Comparison of ENCODE assay signal across 16 mouse cellular contexts in genomic region chr12:7820006-7820704, GRCm38 (mm10).
DNase-seq lines count a peak whose midpoint lies in the region; ATAC-seq and TF ChIP-seq lines count a peak whose summit lies in the region.
"Had no signal": no experiment of that assay in that cellular context is flagged by ENCODE, and none has a peak within 500 bp of the region (broad histone marks: within the 10 kb centered on the region; RNA-seq: fewer than 3 reads in every experiment).

No protein-coding gene starts in this region.

- 39% methylated on average over 4 of the region's 4 CpGs for WGBS in kidney, adult 2 months
- WGBS in hindbrain, embryonic 11.5 days = 82% methylated on average over 4 of the region's 4 CpGs
- WGBS in forebrain, embryonic 14.5 days = 88% methylated on average over 4 of the region's 4 CpGs

- no peaks in the 10 kb centered on the region for H3K36me3 ChIP-seq in ES-E14 (ENCODE audit: control insufficient read depth, insufficient read depth, low read length, poor library complexity, severe bottlenecking)
- no peaks in the 10 kb centered on the region for H3K36me3 ChIP-seq in kidney, adult 2 months (ENCODE audit: control insufficient read depth, insufficient read depth, low read length)
- no peaks in the 10 kb centered on the region for H3K36me3 ChIP-seq in hindbrain, embryonic 11.5 days (ENCODE audit: control insufficient read depth, insufficient read depth, low read length)
- no peaks in the 10 kb centered on the region for H3K36me3 ChIP-seq in forebrain, embryonic 14.5 days (ENCODE audit: control insufficient read depth, insufficient read depth, low read length)
- H3K36me3 ChIP-seq: heart, embryonic 13.5 days had no signal

- no peak for ATAC-seq in hindbrain, embryonic 11.5 days (ENCODE audit: low FRiP score)
- no peak for ATAC-seq in forebrain, embryonic 14.5 days
- ATAC-seq: inflammation-experienced regulatory T-cells, adult 6 months had no signal

- H3K4me2 ChIP-seq in hindbrain, embryonic 11.5 days (replicated peaks; ENCODE audit: low read depth, low read length) = no peak overlapping the region
- no peak overlapping the region for H3K4me2 ChIP-seq in forebrain, embryonic 14.5 days (ENCODE audit: low read length)
- H3K4me2 ChIP-seq: heart, embryonic 13.5 days had no signal

- no peaks in the 10 kb centered on the region for H3K9me3 ChIP-seq in ES-E14 (ENCODE audit: control insufficient read depth, insufficient read depth, low read depth, low read length)
- H3K9me3 ChIP-seq in hindbrain, embryonic 11.5 days (ENCODE audit: control insufficient read depth, low read length) = no peaks in the 10 kb centered on the region
- H3K9me3 ChIP-seq in forebrain, embryonic 14.5 days (replicated peaks; ENCODE audit: control insufficient read depth, low read length) = no peaks in the 10 kb centered on the region

- TF ChIP-seq POLR2A in kidney, adult 2 months (IDR thresholded peaks at IDR 0.05; ENCODE audit: low read depth, low read length) = no peak

- no peaks in the 10 kb centered on the region for H3K4me1 ChIP-seq in ES-E14 (ENCODE audit: control insufficient read depth in 2 of 2, insufficient read depth in 2 of 2, low read length in 2 of 2, poor library complexity in 1 of 2)
- peaks cover 11% of the 10 kb centered on the region; the same call in 1 of the 2 replicates for H3K4me1 ChIP-seq in kidney, adult 2 months (ENCODE audit: control insufficient read depth, insufficient read depth, low read length)
- no peaks in the 10 kb centered on the region for H3K4me1 ChIP-seq in hindbrain, embryonic 11.5 days (replicated peaks; ENCODE audit: control insufficient read depth, insufficient read depth, low read length)
- no peaks in the 10 kb centered on the region for H3K4me1 ChIP-seq in forebrain, embryonic 14.5 days (ENCODE audit: control insufficient read depth, insufficient read depth, low read length)
- H3K4me1 ChIP-seq: heart, embryonic 13.5 days had no signal

- H3K9ac ChIP-seq in ES-E14 (ENCODE audit: insufficient read depth, low read depth, low read length, poor library complexity, severe bottlenecking) = no peak overlapping the region
- no peak overlapping the region for H3K9ac ChIP-seq in hindbrain, embryonic 11.5 days (ENCODE audit: low read depth, low read length)
- H3K9ac ChIP-seq in forebrain, embryonic 14.5 days (ENCODE audit: low read length) = no peak overlapping the region
- H3K9ac ChIP-seq: heart, embryonic 13.5 days; liver, embryonic 14.5 days had no signal

- TF ChIP-seq CTCF in kidney, adult 2 months (conservative IDR thresholded peaks at IDR 0.05; ENCODE audit: insufficient read depth, insufficient read length, low read depth, low read length) = no peak

- no peak overlapping the region for H3K4me3 ChIP-seq in ES-E14 (ENCODE audit: insufficient read depth in 1 of 2, low read depth in 1 of 2, low read length in 2 of 2, poor library complexity in 1 of 2, severe bottlenecking in 1 of 2)
- no peak overlapping the region for H3K4me3 ChIP-seq in kidney, adult 2 months (ENCODE audit: insufficient read depth, low read depth, low read length)
- H3K4me3 ChIP-seq in hindbrain, embryonic 11.5 days (ENCODE audit: low read depth, low read length) = no peak overlapping the region
- H3K4me3 ChIP-seq in forebrain, embryonic 14.5 days (ENCODE audit: low read depth, low read length) = no peak overlapping the region
- H3K4me3 ChIP-seq: heart, embryonic 13.5 days; left cerebral cortex, adult 2 months had no signal

- H3K27ac ChIP-seq in ES-E14 (ENCODE audit: insufficient read depth, low read depth, low read length, poor library complexity, severe bottlenecking) = no peak overlapping the region
- peak overlapping the region; percentile 60 for H3K27ac ChIP-seq in kidney, adult 2 months (ENCODE audit: insufficient read depth, low read depth, low read length)
- H3K27ac ChIP-seq in hindbrain, embryonic 11.5 days (ENCODE audit: low read depth, low read length) = no peak overlapping the region
- no peak overlapping the region for H3K27ac ChIP-seq in forebrain, embryonic 14.5 days (ENCODE audit: low read depth, low read length)
- H3K27ac ChIP-seq: heart, embryonic 13.5 days; left cerebral cortex, adult 2 months; liver, embryonic 14.5 days had no signal

- no peaks in the 10 kb centered on the region for H3K27me3 ChIP-seq in kidney, adult 2 months (replicated peaks; ENCODE audit: control insufficient read depth, insufficient read depth, low read length)
- H3K27me3 ChIP-seq in hindbrain, embryonic 11.5 days (ENCODE audit: control insufficient read depth, insufficient read depth, low read length) = no peaks in the 10 kb centered on the region
- no peaks in the 10 kb centered on the region for H3K27me3 ChIP-seq in forebrain, embryonic 14.5 days (replicated peaks; ENCODE audit: control insufficient read depth, insufficient read depth, low read length)
- H3K27me3 ChIP-seq: heart, embryonic 13.5 days had no signal

- in situ Hi-C loops in ES-E14 (cut with MboI; ENCODE audit: low sequenced_read_pairs in 2 of 2, unreplicated experiment in 2 of 2) = no loop called here

- DNase-seq in ES-CJ7 (ENCODE audit: low read depth, low spot score) (peak; percentile 9), ES-E14 (ENCODE audit: low read depth, low spot score) (peak; percentile 7)
- peak; percentile 89 for DNase-seq in kidney, adult 2 months
- peak; percentile 68 to 87 for DNase-seq in kidney, postnatal 36 days
- no peak for DNase-seq in gastrocnemius, postnatal 14 days
- DNase-seq in hindbrain, embryonic 11.5 days (ENCODE audit: low spot score) = no peak
- no peak for DNase-seq in forebrain, embryonic 14.5 days (ENCODE audit: low spot score)
- DNase-seq in frontal cortex, postnatal 14 days (ENCODE audit: low spot score in 2 of 2) = no peak
- DNase-seq: adrenal gland, adult 8-10 months; cerebellum, adult 9-11 months; right cerebral cortex, adult 18-20 months; thymus, postnatal 25 days had no signal

- intact Hi-C loops in gastrocnemius, postnatal 14 days (cut with DNase I; ENCODE audit: low total_unique reads) = no loop called here

TF ChIP-seq in ES-E14, 5 proteins besides CTCF, POLR2A, EP300 and RAD21:
- no peak for TF ChIP-seq MAFK (IDR thresholded peaks at IDR 0.05; ENCODE audit: insufficient read depth, low read depth, low read length)
- no peak for TF ChIP-seq HCFC1 (IDR thresholded peaks at IDR 0.05; ENCODE audit: borderline replicate concordance, insufficient read depth, low read length)
- TF ChIP-seq ZNF384 (IDR thresholded peaks at IDR 0.05; ENCODE audit: low read depth, low read length) = no peak
- TF ChIP-seq ZC3H11A (IDR thresholded peaks at IDR 0.05; ENCODE audit: borderline replicate concordance, low read depth, low read length) = no peak
- no peak for TF ChIP-seq CHD2 (IDR thresholded peaks at IDR 0.05; ENCODE audit: low read depth, low read length)
TF ChIP-seq in ES-E14: peak in this region for 0.

Comparison
In these comparisons a context has a peak if more than half of its experiments do, and no peak if none do; other contexts are left out.
1. DNase-seq: peak in ES-CJ7 (single experiment), ES-E14 (single experiment), kidney, adult 2 months (single experiment) and kidney, postnatal 36 days (2 of 2); none in gastrocnemius, postnatal 14 days (single experiment), hindbrain, embryonic 11.5 days (single experiment), forebrain, embryonic 14.5 days (single experiment) and frontal cortex, postnatal 14 days (0 of 2).